Mouse (Mus musculus) WW6 (cell line): ENCODE data around the gene Tspan2.

Experiments
- DNase-seq: peaks from one replicate; pipeline ENCODE4 v3.0.0-alpha.2; 2013; ENCODE audit warnings: low read depth, low spot score

Gene Tspan2

GRCm38 (mm10) chr3:102735031-102735558, 766 bp downstream of the Tspan2 start:
- DNase-seq: no peak

GRCm38 (mm10) chr3:102735638-102736037, 1.3 kb downstream of the Tspan2 start:
- DNase-seq: no peak

GRCm38 (mm10) chr3:102736436-102736835, 2.1 kb downstream of the Tspan2 start:
- DNase-seq: no peak

GRCm38 (mm10) chr3:102737106-102737505, 2.8 kb downstream of the Tspan2 start:
- DNase-seq: no peak

GRCm38 (mm10) chr3:102738161-102738901, 4.0 kb downstream of the Tspan2 start:
- DNase-seq: no peak

- DNase-seq: no peak
Observed at GRCm38 (mm10) chr3:102738926-102739325, 4.6 kb downstream of the Tspan2 start.

- DNase-seq: no peak
Observed at GRCm38 (mm10) chr3:102742725-102743124, 8.4 kb downstream of the Tspan2 start.

GRCm38 (mm10) chr3:102743202-102743601, 8.9 kb downstream of the Tspan2 start:
- DNase-seq: no peak

GRCm38 (mm10) chr3:102743781-102744471, 9.6 kb downstream of the Tspan2 start:
- no peak for DNase-seq

- no peak for DNase-seq
Observed at GRCm38 (mm10) chr3:102744657-102745056, 10.3 kb downstream of the Tspan2 start.

- DNase-seq: no peak
Observed at GRCm38 (mm10) chr3:102746174-102746573, 11.8 kb downstream of the Tspan2 start.

- no peak for DNase-seq
Observed at GRCm38 (mm10) chr3:102748038-102748437, 13.7 kb downstream of the Tspan2 start.

- DNase-seq: no peak
Observed at GRCm38 (mm10) chr3:102748686-102749085, 14.4 kb downstream of the Tspan2 start.

- DNase-seq: no peak
Observed at GRCm38 (mm10) chr3:102751136-102751535, 16.8 kb downstream of the Tspan2 start.

- DNase-seq: no peak
Observed at GRCm38 (mm10) chr3:102751536-102751935, 17.2 kb downstream of the Tspan2 start.

- DNase-seq: no peak
Observed at GRCm38 (mm10) chr3:102752053-102752452, 17.7 kb downstream of the Tspan2 start.

GRCm38 (mm10) chr3:102752457-102752856, 18.1 kb downstream of the Tspan2 start:
- no peak for DNase-seq

GRCm38 (mm10) chr3:102755801-102756200, 21.5 kb downstream of the Tspan2 start:
- DNase-seq: no peak

- DNase-seq: no peak
Observed at GRCm38 (mm10) chr3:102757019-102757418, 22.7 kb downstream of the Tspan2 start.

- DNase-seq: no peak
Observed at GRCm38 (mm10) chr3:102760236-102760635, 25.9 kb downstream of the Tspan2 start.

- no peak for DNase-seq
Observed at GRCm38 (mm10) chr3:102762388-102762787, 28.1 kb downstream of the Tspan2 start.

GRCm38 (mm10) chr3:102763713-102764400, 29.5 kb downstream of the Tspan2 start:
- DNase-seq: no peak
